Comparison of ENCODE assay signal across 10 mouse cellular contexts in the genomic region with DNA sequence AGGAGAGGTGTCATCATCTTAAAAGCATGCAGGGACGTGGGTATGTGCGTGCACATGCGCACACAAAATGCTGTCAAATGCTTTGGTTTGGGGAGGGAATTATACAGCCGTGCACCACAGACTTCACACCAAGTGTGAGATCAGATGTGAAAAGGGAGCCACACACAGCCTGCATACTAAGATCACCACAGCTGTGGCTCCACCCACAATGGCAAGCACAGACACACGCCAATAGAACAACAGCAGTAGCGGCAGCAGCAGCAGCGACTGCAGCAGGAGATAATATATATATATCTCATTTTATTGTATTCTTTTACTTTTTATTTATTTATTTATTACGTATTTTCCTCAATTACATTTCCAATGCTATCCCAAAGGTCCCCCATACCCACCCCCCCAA.
ATAC-seq lines count a peak whose summit lies in the region.
"Had no signal": no experiment of that assay in that cellular context is flagged by ENCODE, and none has a peak within 500 bp of the region (broad histone marks: within the 10 kb centered on the region; RNA-seq: fewer than 3 reads in every experiment).

No protein-coding gene starts in this region.

- no peak overlapping the region for H3K4me2 ChIP-seq in intestine, embryonic 15.5 days (replicated peaks)
- H3K4me2 ChIP-seq: embryonic facial prominence, embryonic 12.5 days; forebrain, embryonic 13.5 days had no signal

- peak; percentile 81 for ATAC-seq in erythroblast, adult 5-6 weeks (replicated peaks; ENCODE audit: low FRiP score, poor library complexity, severe bottlenecking)
- peak; percentile 84 for ATAC-seq in erythroid progenitor cell, adult 5-6 weeks (replicated peaks; ENCODE audit: low FRiP score, poor library complexity, severe bottlenecking)
- peak; percentile 78 for ATAC-seq in megakaryocyte-erythroid progenitor cell, adult 5-6 weeks (replicated peaks; ENCODE audit: low FRiP score, low TSS enrichment, poor library complexity, severe bottlenecking)
- ATAC-seq in megakaryocyte, adult 5-6 weeks (ENCODE audit: poor library complexity, severe bottlenecking): no peak
- ATAC-seq in intestine, embryonic 15.5 days: no peak
- ATAC-seq: forebrain, embryonic 13.5 days; forebrain, embryonic 16.5 days had no signal

- no peaks in the 10 kb centered on the region for H3K27me3 ChIP-seq in intestine, embryonic 15.5 days (replicated peaks)
- H3K27me3 ChIP-seq: embryonic facial prominence, embryonic 12.5 days had no signal

- H3K4me1 ChIP-seq in intestine, embryonic 15.5 days (replicated peaks): no peaks in the 10 kb centered on the region

- whole genome bisulfite sequencing in intestine, embryonic 15.5 days: 92% methylated on average over 8 of the region's 8 CpGs

- H3K27ac ChIP-seq in intestine, embryonic 15.5 days: no peak overlapping the region
- H3K27ac ChIP-seq: embryonic facial prominence, embryonic 10.5 days; embryonic facial prominence, embryonic 12.5 days; forebrain, embryonic 13.5 days had no signal

- no peak overlapping the region for H3K4me3 ChIP-seq in intestine, embryonic 15.5 days (replicated peaks)
- H3K4me3 ChIP-seq: embryonic facial prominence, embryonic 10.5 days; embryonic facial prominence, embryonic 12.5 days; erythroblast, embryonic 14.5 days; forebrain, embryonic 13.5 days had no signal

- H3K36me3 ChIP-seq in intestine, embryonic 15.5 days: no peaks in the 10 kb centered on the region

- no peak overlapping the region for H3K9ac ChIP-seq in intestine, embryonic 15.5 days
- H3K9ac ChIP-seq: embryonic facial prominence, embryonic 12.5 days; forebrain, embryonic 13.5 days had no signal

- H3K9me3 ChIP-seq in intestine, embryonic 15.5 days: no peaks in the 10 kb centered on the region
- H3K9me3 ChIP-seq: embryonic facial prominence, embryonic 10.5 days; embryonic facial prominence, embryonic 12.5 days; forebrain, embryonic 13.5 days had no signal

Comparison
In these comparisons a context has a peak if more than half of its experiments do, and no peak if none do; other contexts are left out.
1. ATAC-seq: peak in erythroblast, adult 5-6 weeks (single experiment), erythroid progenitor cell, adult 5-6 weeks (single experiment) and megakaryocyte-erythroid progenitor cell, adult 5-6 weeks (single experiment); none in megakaryocyte, adult 5-6 weeks (single experiment) and intestine, embryonic 15.5 days (single experiment).